Mouse (Mus musculus) 416B (cell line): ENCODE data around the gene Ubr4.

ENCODE experiments used
- DNase-seq: peaks from one replicate; pipeline ENCODE4 v3.0.0; 2011; ENCODE audit warnings: low read depth

The Ubr4 gene

GRCm38 (mm10) chr4:139535719-139536118 lies 183.3 kb downstream of the Ubr4 start:
- no peak for DNase-seq

GRCm38 (mm10) chr4:139536706-139537105 lies 184.3 kb downstream of the Ubr4 start:
- DNase-seq: no peak
